Mouse (Mus musculus): ENCODE data around the gene Gm49392. TPM values are rescaled to one million over a fixed set of nuclear protein-coding genes. Genes with fewer than 3 reads are reported as not detected.

The Gm49392 gene
- total and polyA plus RNA-seq, 3 experiments: 0.21 to 1.6 (median 1.4) TPM

DNA sequence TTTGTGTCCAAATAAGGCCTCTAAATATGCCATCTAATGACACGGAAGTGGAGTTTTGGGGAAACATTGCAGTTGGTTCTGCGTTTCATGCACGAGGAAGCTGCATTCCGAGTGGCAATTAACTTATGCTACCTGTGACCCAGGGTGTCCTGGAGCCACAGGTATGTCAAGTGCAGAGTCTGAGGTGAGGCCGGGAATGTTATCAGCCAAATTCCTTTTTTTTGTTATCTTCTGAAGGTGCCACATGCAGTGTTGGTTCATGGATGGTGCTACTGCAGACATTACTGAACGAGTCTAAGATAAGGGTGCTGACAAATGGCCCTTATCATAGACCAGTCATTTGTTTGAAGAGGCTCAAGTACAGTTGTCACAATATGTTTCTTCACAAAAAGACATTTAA is 83.9 kb downstream of the Gm49392 start:
- WGBS: 69% methylated on average over 6 of the region's 6 CpGs
- no peak for DNase-seq
- Histone ChIP-seq H3K9ac (ENCODE audit: low read depth, low read length) (no peak overlapping the region), H3K36me3 (ENCODE audit: control insufficient read depth, insufficient read depth, low read length) (no peaks in the 10 kb centered on the region), H3K27ac (no peak overlapping the region), H3K79me2 (replicated peaks; ENCODE audit: control insufficient read depth, insufficient read depth, low read length) (no peaks in the 10 kb centered on the region), H3K27me3 (ENCODE audit: control insufficient read depth, insufficient read depth, low read length) (no peaks in the 10 kb centered on the region), H3K4me1 (ENCODE audit: control insufficient read depth, insufficient read depth, low read length) (peaks cover 2% of the 10 kb centered on the region; the same call in 1 of the 2 replicates), H3K4me3 (no peak overlapping the region)
- intact Hi-C loops (cut with DNase I): no loop called here
- TF ChIP-seq POLR2A (IDR thresholded peaks at IDR 0.05; ENCODE audit: insufficient read depth, low read depth, low read length) (no peak), CTCF (IDR thresholded peaks at IDR 0.05) (no peak), EP300 (IDR thresholded peaks at IDR 0.05; ENCODE audit: insufficient read depth, low read depth, low read length) (no peak)

DNA sequence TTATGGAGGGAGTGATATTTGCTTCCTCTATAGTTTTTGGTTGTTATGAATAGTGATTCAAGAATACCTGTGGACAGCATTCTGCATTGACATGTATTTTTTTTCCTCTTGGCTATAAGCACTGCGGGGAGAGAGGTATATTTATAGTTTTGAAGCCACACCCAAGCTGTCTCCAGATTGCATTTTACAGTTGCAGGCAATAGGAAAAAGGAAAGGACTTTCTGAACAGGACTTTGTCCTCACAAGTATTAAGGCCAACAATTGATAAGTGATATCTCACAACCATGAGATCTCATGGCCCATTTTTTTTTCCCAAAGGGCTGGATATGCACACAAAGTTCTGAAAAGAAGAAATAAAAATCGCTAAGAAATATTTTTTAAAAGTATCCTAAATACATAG is 87.0 kb downstream of the Gm49392 start:
- Histone ChIP-seq H3K36me3 (ENCODE audit: control insufficient read depth, insufficient read depth, low read length) (no peaks in the 10 kb centered on the region), H3K4me1 (ENCODE audit: control insufficient read depth, insufficient read depth, low read length) (no peaks in the 10 kb centered on the region), H3K79me2 (replicated peaks; ENCODE audit: control insufficient read depth, insufficient read depth, low read length) (no peaks in the 10 kb centered on the region), H3K4me3 (no peak overlapping the region), H3K9ac (ENCODE audit: low read depth, low read length) (no peak overlapping the region), H3K27me3 (ENCODE audit: control insufficient read depth, insufficient read depth, low read length) (no peaks in the 10 kb centered on the region), H3K27ac (no peak overlapping the region)
- intact Hi-C loops (cut with DNase I): no loop called here
- TF ChIP-seq EP300 (IDR thresholded peaks at IDR 0.05; ENCODE audit: insufficient read depth, low read depth, low read length) (no peak), CTCF (IDR thresholded peaks at IDR 0.05) (no peak), POLR2A (IDR thresholded peaks at IDR 0.05; ENCODE audit: insufficient read depth, low read depth, low read length) (no peak)
- WGBS: 38% methylated on average over 2 of the region's 2 CpGs
- DNase-seq: no peak

DNA sequence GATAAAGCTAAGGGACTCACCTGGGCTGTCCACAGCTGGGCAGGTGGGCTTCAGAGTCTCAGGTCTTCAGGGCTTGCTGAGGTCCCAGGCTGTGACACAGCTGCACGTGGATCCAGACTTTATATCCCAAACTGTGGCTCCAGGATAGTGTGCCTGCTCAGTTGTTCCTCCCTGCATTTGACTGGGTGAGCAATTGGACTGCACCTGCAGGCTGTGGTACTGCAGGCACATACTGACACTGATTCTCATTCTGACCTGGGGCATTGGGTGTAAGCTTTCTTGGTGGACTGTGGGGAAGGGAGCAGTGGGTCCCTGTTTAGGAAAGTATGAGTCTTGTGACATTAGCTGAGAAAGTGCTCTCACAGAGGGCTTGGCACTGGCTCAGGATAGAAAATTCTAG is 93.9 kb downstream of the Gm49392 start, which contains the start of gene Ctsll3:
Gene Ctsll3, minus strand, starts transcription at position 101 of the 400 bp plus-strand sequence.
- TF ChIP-seq CTCF (IDR thresholded peaks at IDR 0.05) (no peak), EP300 (IDR thresholded peaks at IDR 0.05; ENCODE audit: insufficient read depth, low read depth, low read length) (no peak), POLR2A (IDR thresholded peaks at IDR 0.05; ENCODE audit: insufficient read depth, low read depth, low read length) (no peak)
- Histone ChIP-seq H3K27me3 (ENCODE audit: control insufficient read depth, insufficient read depth, low read length) (no peaks in the 10 kb centered on the region), H3K36me3 (ENCODE audit: control insufficient read depth, insufficient read depth, low read length) (no peaks in the 10 kb centered on the region), H3K4me3 (no peak within 1 kb of the TSS), H3K27ac (no peak within 1 kb of the TSS), H3K9ac (ENCODE audit: low read depth, low read length) (no peak within 1 kb of the TSS), H3K4me1 (ENCODE audit: control insufficient read depth, insufficient read depth, low read length) (no peaks in the 10 kb centered on the region), H3K79me2 (replicated peaks; ENCODE audit: control insufficient read depth, insufficient read depth, low read length) (no peaks in the 10 kb centered on the region)
- intact Hi-C loops (cut with DNase I): no loop called here
- WGBS: 50% methylated on average over 1 of the region's 1 CpGs
- DNase-seq: no peak

Other genes with a start within 250 kb of the Gm49392 start
- not detected for gene BC051665, start 110.5 kb downstream of the Gm49392 start, total RNA-seq (2021)
- gene BC051665, start 110.5 kb downstream of the Gm49392 start, polyA plus RNA-seq (2012; rRNA removed): not detected in 2 replicates
- not detected for gene Ctsll3, start 94.0 kb downstream of the Gm49392 start, total RNA-seq (2021)
- not detected in 2 replicates for gene Ctsll3, start 94.0 kb downstream of the Gm49392 start, polyA plus RNA-seq (2012; rRNA removed)
- gene 4930486L24Rik, start 32.4 kb downstream of the Gm49392 start, total RNA-seq (2021): not detected
- gene 4930486L24Rik, start 32.4 kb downstream of the Gm49392 start, polyA plus RNA-seq (2012; rRNA removed): 0.47 TPM in 1 of 2 replicates, not detected in the other
- 10 to 100 TPM in 1 of 2 experiments, 1 to 10 TPM in 1; 4.9 to 19.8 TPM for gene Ctla2b, start 553 bp upstream of the Gm49392 start, total RNA-seq (2021)
- 2.4 and 3.9 TPM in 2 replicates for gene Ctla2b, start 553 bp upstream of the Gm49392 start, polyA plus RNA-seq (2012; rRNA removed)
- not detected for gene Tpbpb, start 8.0 kb upstream of the Gm49392 start, total RNA-seq (2021)
- not detected in 2 replicates for gene Tpbpb, start 8.0 kb upstream of the Gm49392 start, polyA plus RNA-seq (2012; rRNA removed)
- gene Gm49393, start 38.7 kb upstream of the Gm49392 start, total RNA-seq (2021): not detected
- gene Gm49393, start 38.7 kb upstream of the Gm49392 start, polyA plus RNA-seq (2012; rRNA removed): not detected in 2 replicates
- gene Gm49391, start 39.7 kb upstream of the Gm49392 start, total RNA-seq (2021): 1 to 10 TPM; 3.0 to 6.3 TPM
- gene Gm49391, start 39.7 kb upstream of the Gm49392 start, polyA plus RNA-seq (2012; rRNA removed): 6.6 and 7.4 TPM in 2 replicates
- gene Ctla2a, start 39.7 kb upstream of the Gm49392 start, total RNA-seq (2021): 100 to 1,000 TPM in 1 of 2 experiments, 10 to 100 TPM in 1; 73.6 to 117 TPM
- 30.7 and 31.4 TPM in 2 replicates for gene Ctla2a, start 39.7 kb upstream of the Gm49392 start, polyA plus RNA-seq (2012; rRNA removed)
- gene Tpbpa, start 45.1 kb upstream of the Gm49392 start, total RNA-seq (2021): not detected
- not detected in 2 replicates for gene Tpbpa, start 45.1 kb upstream of the Gm49392 start, polyA plus RNA-seq (2012; rRNA removed)
- gene Ctsj, start 109.1 kb upstream of the Gm49392 start, total RNA-seq (2021): not detected
- not detected in 2 replicates for gene Ctsj, start 109.1 kb upstream of the Gm49392 start, polyA plus RNA-seq (2012; rRNA removed)
- not detected for gene Ctsq, start 143.7 kb upstream of the Gm49392 start, total RNA-seq (2021)
- gene Ctsq, start 143.7 kb upstream of the Gm49392 start, polyA plus RNA-seq (2012; rRNA removed): not detected in 2 replicates